Mouse (Mus musculus): ENCODE measurements at regions not wholly inside any gene's neighbourhood (a gene's known extent, or its start where the extent isn't known, plus 50 kb on each side); places are given as distances from the start of the nearest gene placed in this dataset.
A peak's percentile ranks its signal among the peaks of the same experiment; 100 is the strongest.

DNA sequence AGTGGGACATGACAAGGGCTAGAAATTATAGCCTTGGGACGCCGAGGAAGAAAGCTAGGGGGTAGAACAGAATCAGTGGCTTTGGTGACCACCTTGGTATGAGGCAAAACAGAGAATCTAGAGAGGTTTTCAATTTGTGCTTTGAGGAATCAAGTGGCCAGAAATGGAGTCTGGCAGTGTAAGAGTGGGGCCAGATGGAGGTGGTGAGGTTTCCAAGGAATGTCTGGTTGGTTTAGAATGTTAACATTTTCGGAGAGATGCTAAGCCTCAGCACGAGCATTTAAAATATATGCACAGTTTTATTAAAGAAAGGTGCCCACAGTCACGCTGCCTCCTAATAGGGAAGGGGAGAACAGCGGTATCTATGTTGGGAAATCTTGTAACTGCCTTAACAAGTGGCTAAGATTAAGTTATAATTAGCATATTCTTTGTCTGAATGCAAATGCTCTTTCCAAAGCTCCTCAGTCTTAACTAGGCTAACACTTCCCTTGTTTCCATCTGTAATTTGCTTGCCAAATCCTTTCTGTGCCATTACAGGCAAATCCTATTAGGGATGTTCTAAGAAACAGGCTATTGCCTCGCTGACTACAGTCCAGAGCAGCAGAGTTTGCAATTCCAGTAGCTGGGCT is 117.9 kb upstream of the Pbx1 start:
- no peak for ATAC-seq (ENCODE audit: poor library complexity, severe bottlenecking)

DNA sequence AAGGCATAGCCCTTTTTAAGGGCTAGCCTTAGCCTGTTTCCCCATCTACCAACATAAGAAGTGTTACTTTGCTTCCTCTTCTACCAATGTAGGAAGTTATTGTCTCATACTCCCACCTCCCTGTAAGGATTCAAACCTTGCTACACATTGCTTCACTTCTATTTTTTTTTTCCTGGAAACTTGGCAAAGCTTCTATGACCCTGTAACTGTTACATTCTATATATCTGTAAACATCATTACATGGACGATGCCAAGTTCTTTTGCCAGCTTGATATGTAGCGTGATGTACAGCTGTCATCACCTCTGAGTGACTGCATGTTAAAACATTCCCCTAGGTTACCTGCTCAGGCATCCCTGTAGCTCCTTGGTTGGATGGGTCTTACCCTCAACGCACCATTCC is 114.1 kb upstream of the Pbx1 start:
- ATAC-seq (ENCODE audit: poor library complexity, severe bottlenecking) = peak; percentile 32

DNA sequence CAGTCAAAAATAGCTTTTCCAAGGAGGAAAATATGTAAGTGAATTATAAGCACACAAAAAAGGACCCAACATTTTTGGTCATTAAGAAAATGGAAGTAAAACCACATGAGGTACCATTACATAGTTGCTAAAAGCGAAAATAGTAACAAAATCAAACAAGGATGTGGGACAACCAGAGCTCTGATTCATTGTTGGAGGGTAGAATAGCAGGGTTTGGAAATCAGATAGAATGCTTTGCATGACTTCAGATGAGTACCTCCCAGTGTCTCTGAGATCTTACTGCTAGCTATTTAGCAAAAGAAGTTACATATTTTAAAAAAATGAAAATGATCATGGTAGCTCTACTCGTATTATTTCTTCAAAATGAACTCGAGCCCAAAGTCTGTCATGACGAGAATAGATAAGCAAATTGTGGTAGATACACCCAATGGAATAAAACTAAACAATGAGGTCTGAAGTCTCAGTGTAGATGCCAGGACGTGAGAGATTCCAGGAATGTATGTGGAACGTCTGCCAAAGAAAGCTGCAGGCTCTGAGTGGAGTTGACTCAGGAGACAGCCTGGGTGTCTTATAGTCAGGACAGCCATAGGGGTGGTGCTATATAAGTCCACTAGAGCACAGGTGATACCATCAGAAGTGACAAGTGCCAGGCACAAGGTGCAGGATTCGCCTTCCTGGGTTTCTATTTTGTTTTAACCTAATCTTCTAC is 113.2 kb upstream of the Pbx1 start:
- no peak for ATAC-seq (ENCODE audit: poor library complexity, severe bottlenecking)

DNA sequence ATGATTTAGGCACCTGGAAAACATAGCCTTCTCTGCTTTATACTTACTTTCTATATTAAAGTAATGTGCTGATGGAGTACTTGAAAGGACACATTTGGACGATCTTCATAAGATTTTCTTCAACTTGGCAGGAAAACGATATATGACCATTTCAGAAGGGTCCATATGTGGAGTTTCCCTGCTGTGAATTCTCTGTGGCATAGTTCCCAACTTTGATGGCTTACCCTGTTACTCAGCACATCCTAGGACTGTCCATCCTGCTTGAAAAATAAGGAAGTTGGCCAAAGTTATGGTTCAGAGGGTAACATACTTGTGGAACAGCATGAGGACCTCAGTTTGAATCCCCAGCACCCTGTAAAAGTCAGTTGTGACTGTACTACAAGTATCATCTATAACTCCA is 109.2 kb upstream of the Pbx1 start:
- ATAC-seq (ENCODE audit: poor library complexity, severe bottlenecking) = no peak

DNA sequence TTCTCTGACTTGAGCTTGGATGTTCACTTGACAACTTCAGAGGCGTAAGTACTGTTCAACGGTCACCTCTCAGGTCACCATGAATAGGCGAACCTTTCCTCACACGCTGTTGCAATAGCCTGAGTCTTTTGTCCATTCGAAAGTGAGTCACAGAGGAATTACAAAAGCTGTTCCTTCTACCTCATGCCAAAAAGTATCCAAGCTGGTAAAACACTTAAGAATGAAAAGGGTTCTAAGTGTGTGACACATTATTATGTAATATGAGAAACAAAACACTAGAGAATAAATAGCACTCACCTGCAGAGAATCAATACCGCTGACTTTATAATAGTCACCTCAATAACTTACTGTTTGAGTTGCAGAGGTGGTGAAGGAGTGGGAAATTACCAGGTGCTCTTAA is 86.0 kb upstream of the Pbx1 start:
- ATAC-seq (ENCODE audit: poor library complexity, severe bottlenecking) = no peak

DNA sequence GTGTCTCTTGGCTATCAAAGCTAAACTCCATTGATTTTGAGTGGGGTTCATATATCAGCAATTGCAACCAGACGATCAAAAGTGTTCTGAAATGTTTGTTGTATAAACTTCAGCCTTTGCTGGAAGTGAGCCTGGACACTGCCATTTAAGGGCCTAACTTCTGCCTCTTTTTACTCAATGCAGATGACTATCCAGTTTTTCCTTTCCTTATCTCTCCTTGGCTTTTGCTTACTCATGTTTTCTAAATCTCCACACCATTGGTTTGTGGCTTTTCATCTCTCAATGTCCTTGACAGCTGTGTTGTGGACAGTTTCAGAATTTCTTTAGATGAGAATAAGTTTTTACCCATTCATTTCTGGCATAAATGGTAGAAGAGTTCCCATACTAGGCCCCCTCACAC is 74.3 kb upstream of the Pbx1 start:
- no peak for ATAC-seq (ENCODE audit: poor library complexity, severe bottlenecking)

DNA sequence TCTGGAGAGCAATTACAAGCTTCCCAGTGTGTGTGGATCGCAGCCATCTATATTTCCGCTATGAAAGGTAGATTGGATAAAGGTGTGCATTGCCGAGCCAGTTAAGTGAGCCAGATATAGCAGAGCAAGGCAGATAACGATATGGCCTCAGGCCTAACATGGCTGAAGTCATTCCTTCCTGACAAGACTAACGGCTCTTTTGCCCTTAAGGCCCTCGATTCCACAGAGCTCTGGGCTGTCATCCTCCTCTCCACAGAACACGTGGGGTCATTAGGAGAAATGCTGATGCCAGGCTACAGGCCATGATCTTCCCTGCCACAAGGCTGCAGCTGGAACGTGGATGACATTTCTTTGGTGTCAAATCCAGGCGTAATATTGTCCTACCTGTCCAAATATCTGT is 72.7 kb upstream of the Pbx1 start:
- ATAC-seq (ENCODE audit: poor library complexity, severe bottlenecking) = no peak

DNA sequence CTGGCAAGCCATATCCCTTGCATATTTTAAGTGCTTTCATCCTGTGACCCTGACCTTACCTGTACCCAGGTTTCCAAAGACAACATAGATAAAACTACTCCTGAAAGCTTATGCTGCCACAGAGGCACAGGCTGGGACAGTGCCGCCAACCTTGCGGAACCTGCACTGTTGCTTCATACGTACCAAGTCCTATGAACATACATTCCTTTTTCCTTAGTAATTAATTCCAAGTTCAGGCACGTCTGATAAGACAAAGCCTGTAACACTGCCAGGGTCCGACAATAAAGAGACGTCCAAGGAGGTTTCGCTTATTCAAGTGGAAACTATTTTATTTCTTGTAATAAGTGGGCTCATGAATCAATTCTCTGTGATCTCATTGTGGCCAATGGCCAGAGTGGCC is 70.2 kb upstream of the Pbx1 start:
- ATAC-seq (ENCODE audit: poor library complexity, severe bottlenecking) = no peak

DNA sequence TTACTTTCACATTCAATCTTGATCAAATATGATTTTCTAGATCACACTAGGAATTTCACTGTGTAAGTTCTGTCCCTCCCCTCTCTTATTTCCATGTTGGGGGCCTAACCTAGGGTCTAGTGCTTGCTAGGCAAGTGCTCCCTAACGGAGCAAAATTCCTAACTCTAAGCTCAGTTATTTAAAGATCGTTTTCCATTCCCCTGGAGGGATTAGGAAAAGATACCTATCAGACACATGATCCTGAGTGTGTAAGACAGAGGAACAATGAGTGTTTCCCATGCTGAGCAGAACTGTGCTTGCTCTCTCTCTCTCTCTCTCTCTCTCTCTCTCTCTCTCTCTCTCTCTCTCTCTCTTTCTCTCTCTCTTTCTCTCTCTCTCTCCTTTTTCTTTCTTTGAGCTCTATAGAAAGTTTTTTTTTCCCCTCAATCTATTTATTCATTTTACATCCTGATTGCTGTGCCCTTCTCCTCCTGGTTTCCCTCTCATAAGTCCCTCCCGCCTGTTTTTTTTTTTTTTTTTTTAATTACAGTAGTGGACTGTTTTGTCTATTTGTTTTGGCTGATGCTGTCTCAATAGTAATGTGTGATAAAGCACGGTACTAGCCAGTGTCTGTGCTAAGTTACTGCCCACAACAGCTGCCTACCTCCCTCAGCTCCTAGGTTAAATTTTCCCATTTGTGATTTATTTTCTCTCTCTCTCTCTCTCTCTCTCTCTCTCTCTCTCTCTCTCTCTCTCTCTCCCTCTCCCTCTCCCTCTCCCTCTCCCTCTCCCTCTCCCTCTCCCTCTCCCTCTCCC is 69.5 kb upstream of the Pbx1 start:
- no peak for ATAC-seq (ENCODE audit: poor library complexity, severe bottlenecking)

DNA sequence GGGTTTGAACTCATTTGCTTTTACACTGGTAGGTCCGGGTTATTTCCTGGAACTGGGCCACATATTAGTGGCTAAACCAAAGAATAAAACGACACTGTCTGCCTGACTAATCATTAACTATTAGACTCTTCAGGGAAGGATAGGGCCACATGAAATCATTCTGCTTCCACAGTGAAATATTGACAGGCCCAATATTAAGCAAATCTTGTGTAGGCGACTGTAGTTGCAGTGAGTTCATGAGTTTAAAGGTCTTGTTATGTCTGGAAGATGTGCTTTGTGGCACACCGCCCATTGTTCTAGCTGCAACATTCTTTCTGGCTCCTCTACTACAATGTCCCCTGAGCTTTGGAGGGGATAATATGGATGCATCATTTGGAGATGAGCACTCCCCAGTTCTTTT is 65.7 kb upstream of the Pbx1 start:
- ATAC-seq (ENCODE audit: poor library complexity, severe bottlenecking) = no peak

DNA sequence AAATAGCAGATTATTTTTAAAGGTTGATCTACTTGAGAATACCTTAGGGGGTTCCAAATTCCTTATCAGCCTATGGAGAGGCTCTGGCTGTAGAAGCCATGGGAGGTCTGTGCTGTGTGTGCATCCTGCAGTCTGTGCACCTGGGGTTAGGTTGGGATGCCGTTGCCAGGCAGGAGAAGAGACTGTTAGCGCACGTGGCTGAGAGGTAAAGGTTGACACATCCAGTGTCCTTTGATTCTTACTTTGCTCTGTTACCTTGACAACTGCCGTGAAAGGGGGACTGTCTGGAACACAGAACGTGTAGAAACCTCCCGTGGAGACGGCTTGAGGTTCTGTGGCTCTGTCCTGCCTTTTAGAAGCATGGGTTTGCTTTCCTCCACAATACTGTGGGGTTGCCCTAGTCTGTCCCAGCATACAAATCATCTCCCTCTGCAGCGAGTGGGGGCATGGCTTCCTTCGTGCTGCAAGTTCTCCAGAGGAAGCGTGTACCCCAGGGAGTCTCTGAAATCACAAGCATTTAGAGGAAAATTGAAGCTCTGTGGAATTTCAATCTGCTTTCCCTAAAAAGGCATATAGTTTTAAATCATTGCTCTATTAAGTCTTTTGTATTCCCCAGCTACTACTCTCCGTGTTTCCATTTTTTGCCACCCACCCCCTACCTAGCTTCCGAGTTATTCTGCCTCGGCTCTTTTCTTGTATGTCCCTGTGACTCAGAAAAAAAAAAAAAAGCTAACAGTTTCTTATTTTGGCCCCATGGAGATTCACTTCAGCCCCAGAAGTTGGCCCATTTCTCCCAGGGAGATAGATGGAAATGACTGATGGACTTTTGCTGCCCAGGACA is 63.8 kb upstream of the Pbx1 start:
- ATAC-seq (ENCODE audit: poor library complexity, severe bottlenecking) = no peak

DNA sequence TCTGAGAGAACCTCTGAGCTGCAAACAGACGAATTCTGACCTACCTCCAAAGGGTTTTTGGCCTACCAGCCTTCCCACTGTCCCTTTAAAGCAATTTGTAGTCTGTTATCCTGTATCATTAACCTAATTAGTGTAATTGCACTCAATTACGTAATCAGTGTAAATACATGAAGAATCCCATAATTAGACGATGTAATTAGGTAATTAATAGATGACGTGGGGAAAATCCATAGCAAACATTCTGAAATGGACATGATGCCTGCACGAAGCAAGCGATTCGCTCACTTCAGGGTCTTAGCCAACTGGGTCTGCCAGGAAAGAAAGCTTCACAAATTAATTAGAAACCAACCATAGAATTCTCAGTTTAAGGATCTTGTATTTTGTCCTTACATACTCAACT is 55.4 kb upstream of the Pbx1 start:
- no peak for ATAC-seq (ENCODE audit: poor library complexity, severe bottlenecking)

DNA sequence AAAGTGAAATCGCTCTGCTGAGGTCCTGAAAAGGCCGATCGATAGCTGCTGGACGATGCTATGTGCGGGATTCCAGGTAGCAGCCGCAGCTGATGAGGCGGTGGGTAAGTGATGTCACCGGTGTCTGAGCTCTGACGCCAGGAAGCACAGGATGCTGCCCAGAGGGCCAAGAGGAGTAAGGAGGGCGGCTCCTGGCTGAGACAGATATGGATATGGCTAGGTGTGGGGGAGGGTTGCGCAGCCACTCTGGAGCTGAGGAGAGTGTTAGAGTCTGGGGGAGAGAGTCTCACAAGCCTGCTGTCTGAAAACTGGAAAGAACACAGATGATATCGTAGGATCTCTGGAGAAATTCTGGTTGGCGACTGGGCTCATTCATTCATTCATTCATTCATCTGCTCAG is 51.6 kb upstream of the Pbx1 start:
- no peak for ATAC-seq (ENCODE audit: poor library complexity, severe bottlenecking)

Data from megakaryocyte, adult 5-6 weeks (primary cell).